Mouse (Mus musculus): ENCODE measurements around the gene Treml4. TPM values are rescaled to one million over a fixed set of nuclear protein-coding genes. Genes with fewer than 3 reads are reported as not detected.
"Not testable (repeated sequence)": the region's sequence is repeated elsewhere in the genome, so short reads cannot be mapped to it uniquely, and the experiment has no call there.

Treml4 gene
- total RNA-seq, 2 experiments from 2014 or later = 0.34 TPM; not detected in 1

GRCm38 (mm10) chr17:48312124-48312523, 48.0 kb downstream of the Treml4 start:
- H3K4me3 ChIP-seq = no peak overlapping the region
- DNase-seq (ENCODE audit: extremely low spot score in 1 of 2, low spot score in 2 of 2) = no peak
- intact Hi-C loops (cut with DNase I) = loop anchor here (10.0 kb wide), 1 partner anchor 167 kb away; the partner anchor contains the start of gene 9830107B12Rik
- no peak overlapping the region for H3K27ac ChIP-seq
- no peak for TF ChIP-seq CTCF (IDR thresholded peaks at IDR 0.05)

- H3K4me3 ChIP-seq; DNase-seq (ENCODE audit: extremely low spot score in 1 of 2, low spot score in 2 of 2); H3K27ac ChIP-seq: not testable (repeated sequence)
- intact Hi-C loops (cut with DNase I) = loop anchor here (10.0 kb wide), 1 partner anchor 171 kb away; the partner anchor contains the start of gene 9830107B12Rik
Observed at GRCm38 (mm10) chr17:48315905-48316579, 51.9 kb downstream of the Treml4 start, which contains the start of gene B430306N03Rik. Gene B430306N03Rik, plus strand, starts transcription at chr17:48316141.

GRCm38 (mm10) chr17:48318686-48319085, 54.6 kb downstream of the Treml4 start:
- no peak overlapping the region for H3K27ac ChIP-seq
- intact Hi-C loops (cut with DNase I) = loop anchor here (10.0 kb wide), 1 partner anchor 174 kb away; the partner anchor contains the start of gene 9830107B12Rik
- no peak for DNase-seq (ENCODE audit: extremely low spot score in 1 of 2, low spot score in 2 of 2)
- TF ChIP-seq CTCF (IDR thresholded peaks at IDR 0.05) = no peak
- H3K4me3 ChIP-seq = no peak overlapping the region

- no peak for DNase-seq (ENCODE audit: extremely low spot score in 1 of 2, low spot score in 2 of 2)
- Histone ChIP-seq H3K27ac (no peak overlapping the region), H3K4me3 (no peak overlapping the region)
- intact Hi-C loops (cut with DNase I) = no loop called here
- TF ChIP-seq CTCF (IDR thresholded peaks at IDR 0.05) = no peak
Observed at GRCm38 (mm10) chr17:48321279-48321678, 57.2 kb downstream of the Treml4 start.

GRCm38 (mm10) chr17:48323236-48323635, 59.1 kb downstream of the Treml4 start:
- DNase-seq (ENCODE audit: extremely low spot score in 1 of 2, low spot score in 2 of 2) = no peak
- Histone ChIP-seq H3K27ac (no peak overlapping the region), H3K4me3 (no peak overlapping the region)
- TF ChIP-seq CTCF (IDR thresholded peaks at IDR 0.05) = no peak
- intact Hi-C loops (cut with DNase I) = no loop called here

GRCm38 (mm10) chr17:48324258-48324657, 60.2 kb downstream of the Treml4 start:
- H3K27ac ChIP-seq = no peak overlapping the region
- no peak overlapping the region for H3K4me3 ChIP-seq
- no peak for TF ChIP-seq CTCF (IDR thresholded peaks at IDR 0.05)
- DNase-seq (ENCODE audit: extremely low spot score in 1 of 2, low spot score in 2 of 2) = no peak
- intact Hi-C loops (cut with DNase I) = no loop called here

Other genes starting within 250 kb of the Treml4 start
- not detected for gene 1700122O11Rik, start 226.0 kb upstream of the Treml4 start, total RNA-seq (2021)
- gene 1700067P10Rik, start 175.0 kb upstream of the Treml4 start, total RNA-seq (2021) = not detected
- gene 9830107B12Rik, start 118.0 kb upstream of the Treml4 start, total RNA-seq (2021) = not detected
- not detected for gene A530064D06Rik, start 97.0 kb upstream of the Treml4 start, total RNA-seq (2021)
- not detected for gene Trem1, start 31.5 kb upstream of the Treml4 start, total RNA-seq (2021)
- gene Trem3, start 16.5 kb upstream of the Treml4 start, total RNA-seq (2021) = under 1 TPM; 0.36 to 0.72 TPM
- under 1 TPM; 0.18 to 0.49 TPM for gene Treml2, start 35.2 kb downstream of the Treml4 start, total RNA-seq (2021)
- under 1 TPM in 1 of 2 experiments, not detected in 1; 0.48 TPM for gene B430306N03Rik, start 51.8 kb downstream of the Treml4 start, total RNA-seq (2021)
- gene Trem2, start 82.1 kb downstream of the Treml4 start, total RNA-seq (2021) = 10 to 100 TPM in 1 of 2 experiments, 1 to 10 TPM in 1; 8.3 to 11.0 TPM
- gene Treml1, start 95.6 kb downstream of the Treml4 start, total RNA-seq (2021) = under 1 TPM; 0.42 to 0.43 TPM
- gene Nfya, start 145.6 kb downstream of the Treml4 start, total RNA-seq (2021) = 10 to 100 TPM; 24.3 to 24.9 TPM
- gene Oard1, start 145.7 kb downstream of the Treml4 start, total RNA-seq (2021) = 10 to 100 TPM; 10.0 to 10.4 TPM
- gene Apobec2, start 168.6 kb downstream of the Treml4 start, total RNA-seq (2021) = not detected
- not detected for gene Tspo2, start 187.2 kb downstream of the Treml4 start, total RNA-seq (2021)
- gene Unc5cl, start 190.6 kb downstream of the Treml4 start, total RNA-seq (2021) = under 1 TPM in 1 of 2 experiments, not detected in 1; 0.30 TPM

Data from left cerebral cortex, adult 2 months (tissue).